ENCODE assay signal across 9 mouse cellular contexts in the genomic region with DNA sequence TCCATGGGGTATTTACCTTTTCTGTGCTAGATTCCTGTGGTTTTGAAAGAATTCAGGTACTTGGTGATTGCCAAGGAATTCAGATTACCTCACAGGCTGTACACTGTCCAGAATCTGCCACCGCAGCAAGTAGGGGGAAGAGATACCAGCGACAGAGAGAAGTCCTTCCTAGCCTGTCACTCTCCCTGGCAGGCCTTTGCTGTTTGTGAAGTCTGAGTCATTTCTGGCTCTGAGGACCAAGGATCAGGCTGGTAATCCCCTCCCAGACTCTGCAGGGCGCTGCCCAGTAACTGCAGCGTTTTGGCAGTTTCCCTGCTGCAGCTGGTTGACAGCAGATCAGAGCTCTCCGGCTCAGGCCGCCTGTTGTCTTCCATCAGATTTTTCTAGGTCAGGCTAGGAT. TPM values are rescaled to one million over a fixed set of nuclear protein-coding genes. Genes with fewer than 3 reads are reported as not detected.
DNase-seq lines count a peak whose midpoint lies in the region; ATAC-seq and TF ChIP-seq lines count a peak whose summit lies in the region.
"Had no signal": no experiment of that assay in that cellular context is flagged by ENCODE, and none has a peak within 500 bp of the region (broad histone marks: within the 10 kb centered on the region; RNA-seq: fewer than 3 reads in every experiment).

No protein-coding gene starts in this region.

- no peak overlapping the region for H3K27ac ChIP-seq in kidney, postnatal 0 days
- H3K27ac ChIP-seq in kidney, embryonic 16.5 days (ENCODE audit: low read length) = no peak overlapping the region
- H3K27ac ChIP-seq in liver, embryonic 11.5 days (ENCODE audit: low read depth, low read length) = no peak overlapping the region
- H3K27ac ChIP-seq: neural tube, embryonic 13.5 days had no signal

- H3K36me3 ChIP-seq in kidney, postnatal 0 days (ENCODE audit: insufficient read depth, low read length) = no peaks in the 10 kb centered on the region
- H3K36me3 ChIP-seq in kidney, embryonic 16.5 days (ENCODE audit: insufficient read depth, low read length) = no peaks in the 10 kb centered on the region
- H3K36me3 ChIP-seq in liver, embryonic 11.5 days (ENCODE audit: control insufficient read depth, insufficient read depth, low read length) = no peaks in the 10 kb centered on the region; the same call in 1 of the 2 replicates
- H3K36me3 ChIP-seq: neural tube, embryonic 13.5 days had no signal

- no peak overlapping the region for H3K4me2 ChIP-seq in kidney, postnatal 0 days (ENCODE audit: low read length)
- H3K4me2 ChIP-seq in kidney, embryonic 16.5 days (replicated peaks; ENCODE audit: low read depth, low read length) = no peak overlapping the region
- no peak overlapping the region for H3K4me2 ChIP-seq in liver, embryonic 11.5 days
- H3K4me2 ChIP-seq: neural tube, embryonic 13.5 days had no signal

- H3K9ac ChIP-seq in kidney, postnatal 0 days (ENCODE audit: low read depth, low read length) = no peak overlapping the region
- H3K9ac ChIP-seq in kidney, embryonic 16.5 days (replicated peaks; ENCODE audit: low read length) = no peak overlapping the region
- no peak overlapping the region for H3K9ac ChIP-seq in liver, embryonic 11.5 days (ENCODE audit: low read depth, low read length)
- H3K9ac ChIP-seq: neural tube, embryonic 13.5 days had no signal

- peak; percentile 4 for DNase-seq in kidney, postnatal 0 days (ENCODE audit: low spot score)
- DNase-seq in cerebellum, adult 9-11 months = peak; percentile 88
- peak; percentile 97 for DNase-seq in heart, adult 11 months
- DNase-seq in left cerebral cortex, postnatal 14 days (ENCODE audit: low spot score in 2 of 2) = peak; percentile 24 to 54
- peak; percentile 24 to 29 for DNase-seq in right cerebral cortex, adult 2 months (ENCODE audit: low spot score in 2 of 2)
- no peak for DNase-seq in liver, embryonic 11.5 days (ENCODE audit: low spot score)

- H3K9me3 ChIP-seq in kidney, postnatal 0 days (replicated peaks; ENCODE audit: low read length) = no peaks in the 10 kb centered on the region
- H3K9me3 ChIP-seq in kidney, embryonic 16.5 days (ENCODE audit: low read length) = no peaks in the 10 kb centered on the region
- H3K9me3 ChIP-seq in liver, embryonic 11.5 days (ENCODE audit: control insufficient read depth, low read length) = no peaks in the 10 kb centered on the region
- H3K9me3 ChIP-seq: neural tube, embryonic 13.5 days had no signal

- H3K4me1 ChIP-seq in kidney, postnatal 0 days (replicated peaks; ENCODE audit: insufficient read depth, low read length) = no peaks in the 10 kb centered on the region
- no peaks in the 10 kb centered on the region for H3K4me1 ChIP-seq in kidney, embryonic 16.5 days (ENCODE audit: insufficient read depth, low read length)
- H3K4me1 ChIP-seq in liver, embryonic 11.5 days (replicated peaks; ENCODE audit: control insufficient read depth, insufficient read depth, low read length) = no peaks in the 10 kb centered on the region
- H3K4me1 ChIP-seq: neural tube, embryonic 13.5 days had no signal

- no peak overlapping the region for H3K4me3 ChIP-seq in kidney, postnatal 0 days (replicated peaks; ENCODE audit: low read depth, low read length)
- no peak overlapping the region for H3K4me3 ChIP-seq in kidney, embryonic 16.5 days (ENCODE audit: low read length)
- no peak overlapping the region for H3K4me3 ChIP-seq in liver, embryonic 11.5 days (ENCODE audit: low read depth, low read length)
- H3K4me3 ChIP-seq: neural tube, embryonic 13.5 days had no signal

- WGBS in kidney, postnatal 0 days = 65% methylated on average over 6 of the region's 6 CpGs
- 66% methylated on average over 6 of the region's 6 CpGs for WGBS in kidney, embryonic 16.5 days
- WGBS in liver, embryonic 11.5 days = 59% methylated on average over 6 of the region's 6 CpGs

- intact Hi-C loops in left cerebral cortex, postnatal 14 days (cut with DNase I) = no loop called here

- ATAC-seq in kidney, postnatal 0 days (replicated peaks; ENCODE audit: low FRiP score, low read depth) = no peak
- ATAC-seq in kidney, embryonic 16.5 days (ENCODE audit: low FRiP score, low TSS enrichment) = no peak
- no peak for ATAC-seq in megakaryocyte, adult 5-6 weeks (ENCODE audit: poor library complexity, severe bottlenecking)
- no peak for ATAC-seq in liver, embryonic 11.5 days (replicated peaks; ENCODE audit: low FRiP score)

- H3K27me3 ChIP-seq in kidney, postnatal 0 days (ENCODE audit: insufficient read depth, low read length) = no peaks in the 10 kb centered on the region
- no peaks in the 10 kb centered on the region for H3K27me3 ChIP-seq in kidney, embryonic 16.5 days (ENCODE audit: insufficient read depth, low read length)
- no peaks in the 10 kb centered on the region for H3K27me3 ChIP-seq in liver, embryonic 11.5 days (replicated peaks; ENCODE audit: control insufficient read depth, insufficient read depth, low read length)
- H3K27me3 ChIP-seq: neural tube, embryonic 13.5 days had no signal

- TF ChIP-seq CTCF in kidney, postnatal 0 days (IDR thresholded peaks at IDR 0.05; ENCODE audit: low read depth) = no peak

RNA-seq across cellular contexts. Expression of a gene that starts 45.0 kb away (rescaled TPM):
- polyA plus RNA-seq in kidney, postnatal 0 days (2015; fragmentation: Nextera tagmentation; extraction: Ambion mirVana) = 6.8 and 7.2 TPM in 2 replicates
- 11.3 and 14.9 TPM in 2 replicates for polyA plus RNA-seq in kidney, embryonic 16.5 days (2015; fragmentation: Nextera tagmentation; extraction: Ambion mirVana)
- 10 to 100 TPM; 41.5 to 46.8 TPM for total RNA-seq in left cerebral cortex, postnatal 14 days (2021)
- total RNA-seq in megakaryocyte, adult 5-6 weeks (2015) = 7.2 and 7.7 TPM in 2 replicates
- 9.5 and 12.8 TPM in 2 replicates for total RNA-seq in megakaryocyte, adult 5-6 weeks (2017)
- polyA plus RNA-seq in liver, embryonic 11.5 days (2014; fragmentation: Nextera tagmentation; extraction: Ambion mirVana) = 13.9 and 14.6 TPM in 2 replicates

RNA-seq across cellular contexts. Expression of a gene that starts 45.1 kb away (rescaled TPM):
- polyA plus RNA-seq in kidney, postnatal 0 days (2015; fragmentation: Nextera tagmentation; extraction: Ambion mirVana) = 111 and 122 TPM in 2 replicates
- 116 and 120 TPM in 2 replicates for polyA plus RNA-seq in kidney, embryonic 16.5 days (2015; fragmentation: Nextera tagmentation; extraction: Ambion mirVana)
- 10 to 100 TPM; 58.7 to 60.6 TPM for total RNA-seq in left cerebral cortex, postnatal 14 days (2021)
- 51.8 and 56.9 TPM in 2 replicates for total RNA-seq in megakaryocyte, adult 5-6 weeks (2015)
- 65.9 and 78.8 TPM in 2 replicates for total RNA-seq in megakaryocyte, adult 5-6 weeks (2017)
- 138 and 141 TPM in 2 replicates for polyA plus RNA-seq in liver, embryonic 11.5 days (2014; fragmentation: Nextera tagmentation; extraction: Ambion mirVana)
